Mouse (Mus musculus) midbrain, embryonic 12.5 days (tissue): ENCODE data around the gene Gm14406. TPM values are rescaled to one million over a fixed set of nuclear protein-coding genes. Genes with fewer than 3 reads are reported as not detected.

Source experiments
- polyA plus RNA-seq: library from polyadenylated mRNA; unstranded; fragments of >200 nt; fragmentation: Nextera tagmentation; extraction: Ambion mirVana; gene quantifications from 2 replicates; pipeline ENCODE4 v1.2.1, GENCODE M21; 2016

The Gm14406 gene
- polyA plus RNA-seq, 1 experiment from 2014 or later, result not detected

Other genes with a start within 250 kb of the Gm14406 start
- 7.9 and 8.6 TPM in 2 replicates for gene Gm14418, start 179.9 kb downstream of the Gm14406 start, polyA plus RNA-seq
- gene Zfp970, start 113.5 kb downstream of the Gm14406 start, polyA plus RNA-seq, result 8.2 and 12.1 TPM in 2 replicates
- gene Gm14403, start 80.0 kb downstream of the Gm14406 start, polyA plus RNA-seq, result 3.7 and 5.2 TPM in 2 replicates
- gene Gm14322, start 181.1 kb upstream of the Gm14406 start, polyA plus RNA-seq, result 5.7 and 7.2 TPM in 2 replicates